Mouse (Mus musculus) thymus, adult 2 months (tissue): ENCODE results near the gene Cela1.

Experiments
- CTCF ChIP-seq: fragments of 200-500 bp; IDR thresholded peaks from 2 replicates; pipeline ENCODE4 v1.5.1; 2012; ENCODE audit warnings: mild to moderate bottlenecking, control low read depth, low read length, moderate library complexity, borderline replicate concordance; ENCODE audit not compliant: control insufficient read depth, poor library complexity, insufficient read depth; ENCODE audit errors: extremely low read depth
- POLR2A ChIP-seq: fragments of 200-500 bp; IDR thresholded peaks from 2 replicates; pipeline ENCODE4 v1.6.1; 2012; ENCODE audit warnings: mild to moderate bottlenecking, low read length, control low read depth, moderate library complexity; ENCODE audit not compliant: control insufficient read depth, poor library complexity, insufficient read depth; ENCODE audit errors: extremely low read depth

DNA sequence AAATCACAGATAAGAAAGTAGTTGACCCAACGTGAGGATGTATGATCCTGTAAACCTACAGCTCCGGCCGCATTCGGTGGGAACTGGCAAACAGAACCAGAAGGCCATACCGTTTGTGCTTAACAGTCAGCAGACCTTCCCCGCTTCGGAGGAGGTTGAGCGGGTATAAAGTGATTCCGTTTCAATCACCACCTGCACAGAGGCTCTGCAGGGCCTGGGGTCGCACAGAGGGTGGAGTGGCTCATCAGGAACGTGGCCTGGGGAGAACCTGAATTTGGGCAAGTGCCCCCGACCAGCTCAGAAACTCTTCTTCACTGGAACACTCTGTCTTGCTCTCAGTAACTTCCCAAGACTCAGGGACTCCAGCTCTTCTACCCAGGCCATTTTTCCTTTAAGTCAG, 20.9 kb downstream of the Cela1 start:
- TF ChIP-seq CTCF, result no peak
- no peak for TF ChIP-seq POLR2A
